Mouse (Mus musculus) testis, adult 2 months (tissue): ENCODE data around the gene Zfp467.

Experiments used
- CTCF ChIP-seq: fragments of 200-500 bp; IDR thresholded peaks from 2 replicates; pipeline ENCODE4 v1.5.1; 2012; ENCODE audit warnings: low read depth, mild to moderate bottlenecking, inconsistent platforms, low read length, moderate library complexity; ENCODE audit not compliant: control insufficient read depth, insufficient read depth, insufficient replicate concordance
- POLR2A ChIP-seq: fragments of 200-500 bp; IDR thresholded peaks from 2 replicates; pipeline ENCODE4 v1.6.1; 2012; ENCODE audit warnings: low read depth, mild to moderate bottlenecking, inconsistent platforms, low read length, moderate library complexity; ENCODE audit not compliant: control insufficient read depth

DNA sequence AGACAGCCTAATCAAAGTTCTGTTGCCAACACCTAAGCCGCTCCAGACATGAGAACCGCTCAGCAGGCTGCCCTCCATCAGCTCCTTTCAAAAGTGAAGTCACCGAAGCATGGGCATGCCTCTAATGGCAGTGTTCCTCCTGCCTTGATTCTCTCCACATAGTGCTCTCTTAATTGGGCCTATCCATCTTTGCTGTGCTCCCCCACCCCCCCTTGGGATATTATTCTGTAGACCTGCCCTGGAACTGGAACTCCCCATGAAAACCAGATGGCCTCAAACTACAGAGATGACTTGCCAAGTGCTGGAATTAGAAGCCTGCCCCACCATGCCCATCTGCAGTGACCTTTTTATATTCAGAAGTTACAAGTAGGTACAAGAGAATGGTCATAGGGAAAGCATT lies 22.3 kb downstream of the Zfp467 start:
- no peak for TF ChIP-seq CTCF
- TF ChIP-seq POLR2A = no peak
